Mouse (Mus musculus): Measurements from ENCODE around the gene Fermt2. TPM values are rescaled to one million over a fixed set of nuclear protein-coding genes. Genes with fewer than 3 reads are reported as not detected.
"Not testable (repeated sequence)": the region's sequence is repeated elsewhere in the genome, so short reads cannot be mapped to it uniquely, and the experiment has no call there.

Gene Fermt2
- total RNA-seq, 1 experiment from 2014 or later: not detected

- ATAC-seq (replicated peaks; ENCODE audit: low read depth, poor library complexity, severe bottlenecking): no peak
Observed at GRCm38 (mm10) chr14:45515771-45516170, 14.1 kb downstream of the Fermt2 start.

GRCm38 (mm10) chr14:45510787-45511186, 19.1 kb downstream of the Fermt2 start:
- no peak for ATAC-seq (replicated peaks; ENCODE audit: low read depth, poor library complexity, severe bottlenecking)

GRCm38 (mm10) chr14:45507923-45508322, 22.0 kb downstream of the Fermt2 start:
- no peak for ATAC-seq (replicated peaks; ENCODE audit: low read depth, poor library complexity, severe bottlenecking)

- no peak for ATAC-seq (replicated peaks; ENCODE audit: low read depth, poor library complexity, severe bottlenecking)
Observed at GRCm38 (mm10) chr14:45507447-45507846, 22.5 kb downstream of the Fermt2 start.

GRCm38 (mm10) chr14:45507032-45507431, 22.9 kb downstream of the Fermt2 start:
- ATAC-seq (replicated peaks; ENCODE audit: low read depth, poor library complexity, severe bottlenecking): no peak

- ATAC-seq (replicated peaks; ENCODE audit: low read depth, poor library complexity, severe bottlenecking): no peak
Observed at GRCm38 (mm10) chr14:45506165-45506564, 23.8 kb downstream of the Fermt2 start.

- ATAC-seq (replicated peaks; ENCODE audit: low read depth, poor library complexity, severe bottlenecking): no peak
Observed at GRCm38 (mm10) chr14:45504422-45505113, 25.4 kb downstream of the Fermt2 start.

- ATAC-seq (replicated peaks; ENCODE audit: low read depth, poor library complexity, severe bottlenecking): no peak
Observed at GRCm38 (mm10) chr14:45503934-45504333, 26.0 kb downstream of the Fermt2 start.

- no peak for ATAC-seq (replicated peaks; ENCODE audit: low read depth, poor library complexity, severe bottlenecking)
Observed at GRCm38 (mm10) chr14:45500052-45500451, 29.9 kb downstream of the Fermt2 start.

- no peak for ATAC-seq (replicated peaks; ENCODE audit: low read depth, poor library complexity, severe bottlenecking)
Observed at GRCm38 (mm10) chr14:45497116-45497515, 32.8 kb downstream of the Fermt2 start.

GRCm38 (mm10) chr14:45495810-45496209, 34.1 kb downstream of the Fermt2 start:
- not testable (repeated sequence) for ATAC-seq (replicated peaks; ENCODE audit: low read depth, poor library complexity, severe bottlenecking)

GRCm38 (mm10) chr14:45493891-45494290, 36.0 kb downstream of the Fermt2 start:
- ATAC-seq (replicated peaks; ENCODE audit: low read depth, poor library complexity, severe bottlenecking): no peak

- no peak for ATAC-seq (replicated peaks; ENCODE audit: low read depth, poor library complexity, severe bottlenecking)
Observed at GRCm38 (mm10) chr14:45492668-45493067, 37.2 kb downstream of the Fermt2 start.

- no peak for ATAC-seq (replicated peaks; ENCODE audit: low read depth, poor library complexity, severe bottlenecking)
Observed at GRCm38 (mm10) chr14:45492038-45492437, 37.9 kb downstream of the Fermt2 start.

GRCm38 (mm10) chr14:45487201-45487600, 42.7 kb downstream of the Fermt2 start:
- not testable (repeated sequence) for ATAC-seq (replicated peaks; ENCODE audit: low read depth, poor library complexity, severe bottlenecking)

GRCm38 (mm10) chr14:45483361-45483760, 46.6 kb downstream of the Fermt2 start:
- ATAC-seq (replicated peaks; ENCODE audit: low read depth, poor library complexity, severe bottlenecking): not testable (repeated sequence)

- no peak for ATAC-seq (replicated peaks; ENCODE audit: low read depth, poor library complexity, severe bottlenecking)
Observed at GRCm38 (mm10) chr14:45478977-45479806, 50.7 kb downstream of the Fermt2 start.

- no peak for ATAC-seq (replicated peaks; ENCODE audit: low read depth, poor library complexity, severe bottlenecking)
Observed at GRCm38 (mm10) chr14:45478515-45478914, 51.4 kb downstream of the Fermt2 start.

- no peak for ATAC-seq (replicated peaks; ENCODE audit: low read depth, poor library complexity, severe bottlenecking)
Observed at GRCm38 (mm10) chr14:45477651-45478050, 52.3 kb downstream of the Fermt2 start.

- no peak for ATAC-seq (replicated peaks; ENCODE audit: low read depth, poor library complexity, severe bottlenecking)
Observed at GRCm38 (mm10) chr14:45476990-45477389, 52.9 kb downstream of the Fermt2 start.

- ATAC-seq (replicated peaks; ENCODE audit: low read depth, poor library complexity, severe bottlenecking): no peak
Observed at GRCm38 (mm10) chr14:45472536-45472935, 57.4 kb downstream of the Fermt2 start.
